Mouse (Mus musculus): ENCODE data around the gene Glb1.

GRCm38 (mm10) chr9:114501913-114502312 lies 101.0 kb downstream of the Glb1 start:
- no peak for TF ChIP-seq ZC3H11A (IDR thresholded peaks at IDR 0.05; ENCODE audit: borderline replicate concordance, low read depth, low read length)
- TF ChIP-seq ZNF384 (IDR thresholded peaks at IDR 0.05; ENCODE audit: low read depth, low read length): no peak
- TF ChIP-seq CHD2 (IDR thresholded peaks at IDR 0.05; ENCODE audit: low read depth, low read length): no peak

Data from ES-E14 (cell line).